ENCODE assay signal across 27 mouse cellular contexts in genomic region chr11:68436376-68436775, GRCm38 (mm10). TPM values are rescaled to one million over a fixed set of nuclear protein-coding genes. Genes with fewer than 3 reads are reported as not detected.
DNase-seq lines count a peak whose midpoint lies in the region; ATAC-seq and TF ChIP-seq lines count a peak whose summit lies in the region.
"Had no signal": no experiment of that assay in that cellular context is flagged by ENCODE, and none has a peak within 500 bp of the region (broad histone marks: within the 10 kb centered on the region; RNA-seq: fewer than 3 reads in every experiment).

No protein-coding gene starts in this region.

- H3K27ac ChIP-seq in spleen, adult 2 months (ENCODE audit: insufficient read depth, low read length), result 0 out of 2 replicates have a peak overlapping the region, but pooled peaks have one; percentile 15
- no peak overlapping the region for H3K27ac ChIP-seq in forebrain, embryonic 16.5 days (ENCODE audit: low read length)
- H3K27ac ChIP-seq: embryonic facial prominence, embryonic 10.5 days; embryonic facial prominence, embryonic 13.5 days; forebrain, embryonic 12.5 days; forebrain, embryonic 15.5 days; heart, adult 2 months; heart, embryonic 10.5 days; heart, embryonic 13.5 days; hindbrain, embryonic 14.5 days; intestine, embryonic 15.5 days had no signal

- 63% methylated on average over 5 of the region's 5 CpGs for WGBS in spleen, adult 2 months
- WGBS in forebrain, embryonic 16.5 days, result 87% methylated on average over 5 of the region's 5 CpGs

- no peak for ATAC-seq in forebrain, embryonic 16.5 days
- ATAC-seq: forebrain, embryonic 15.5 days; intestine, embryonic 15.5 days had no signal

- no peak overlapping the region for H3K9ac ChIP-seq in forebrain, embryonic 16.5 days (replicated peaks; ENCODE audit: low read depth, low read length)
- H3K9ac ChIP-seq: embryonic facial prominence, embryonic 13.5 days; forebrain, embryonic 12.5 days; forebrain, embryonic 15.5 days; heart, embryonic 13.5 days; hindbrain, embryonic 14.5 days; intestine, embryonic 15.5 days had no signal

- H3K36me3 ChIP-seq in spleen, adult 2 months (ENCODE audit: control insufficient read depth, insufficient read depth, low read length), result peaks cover 4% of the 10 kb centered on the region; the same call in 1 of the 2 replicates
- H3K36me3 ChIP-seq in forebrain, embryonic 16.5 days (ENCODE audit: control insufficient read depth, insufficient read depth), result no peaks in the 10 kb centered on the region
- H3K36me3 ChIP-seq: embryonic facial prominence, embryonic 10.5 days; embryonic facial prominence, embryonic 13.5 days; forebrain, embryonic 12.5 days; forebrain, embryonic 15.5 days; heart, embryonic 10.5 days; heart, embryonic 13.5 days; intestine, embryonic 15.5 days had no signal

- H3K4me2 ChIP-seq in forebrain, embryonic 16.5 days (ENCODE audit: low read length), result no peak overlapping the region
- H3K4me2 ChIP-seq: embryonic facial prominence, embryonic 13.5 days; forebrain, embryonic 12.5 days; forebrain, embryonic 15.5 days; heart, embryonic 13.5 days; hindbrain, embryonic 14.5 days; intestine, embryonic 15.5 days had no signal

- H3K27me3 ChIP-seq in spleen, adult 2 months (ENCODE audit: control insufficient read depth, insufficient read depth, low read length), result no peaks in the 10 kb centered on the region
- H3K27me3 ChIP-seq in forebrain, embryonic 16.5 days (replicated peaks; ENCODE audit: control insufficient read depth, insufficient read depth, low read length), result 0 out of 2 replicates have a peak, but pooled peaks cover 2% of the 10 kb centered on the region
- H3K27me3 ChIP-seq: intestine, embryonic 15.5 days had no signal

- H3K4me3 ChIP-seq in spleen, adult 2 months (ENCODE audit: extremely low read depth, insufficient read depth, insufficient read length), result no peak overlapping the region
- no peak overlapping the region for H3K4me3 ChIP-seq in forebrain, embryonic 16.5 days (replicated peaks; ENCODE audit: low read length)
- H3K4me3 ChIP-seq: embryonic facial prominence, embryonic 10.5 days; embryonic facial prominence, embryonic 13.5 days; erythroblast, embryonic 14.5 days; forebrain, embryonic 12.5 days; forebrain, embryonic 15.5 days; heart, adult 2 months; heart, embryonic 10.5 days; heart, embryonic 13.5 days; intestine, embryonic 15.5 days had no signal

- TF ChIP-seq CTCF in spleen, adult 2 months (IDR thresholded peaks at IDR 0.05; ENCODE audit: extremely low read depth, insufficient read depth, insufficient read length, insufficient replicate concordance), result no peak

- no peak for TF ChIP-seq POLR2A in spleen, adult 2 months (IDR thresholded peaks at IDR 0.05; ENCODE audit: low read depth, low read length)

- peaks cover 14% of the 10 kb centered on the region for H3K4me1 ChIP-seq in spleen, adult 2 months (ENCODE audit: control insufficient read depth, insufficient read depth, insufficient read length)
- H3K4me1 ChIP-seq in forebrain, embryonic 16.5 days (replicated peaks; ENCODE audit: control insufficient read depth, insufficient read depth, low read length), result no peaks in the 10 kb centered on the region; the same call in 1 of the 2 replicates
- H3K4me1 ChIP-seq: heart, embryonic 13.5 days had no signal

- DNase-seq in spleen, adult 2 months (ENCODE audit: low read depth in 1 of 2, low spot score in 2 of 2), result no peak
- no peak for DNase-seq in spleen, postnatal 14 days (ENCODE audit: low spot score in 2 of 2)
- peak; percentile 80 for DNase-seq in T-cell, adult 2 months (ENCODE audit: low spot score)
- peak; percentile 70 for DNase-seq in naive thymus-derived CD4-positive, alpha-beta T cell, adult 2 months (ENCODE audit: low read depth)
- no peak for DNase-seq in cerebellum, postnatal 25 days
- DNase-seq: adrenal gland, adult 2 months; adrenal gland, postnatal 14 days; cerebellum, adult 11 months; cerebellum, adult 2 months; cerebellum, adult 9-11 months; cerebellum, postnatal 36 days; embryo, embryonic 11 days; gastrocnemius, postnatal 14 days; heart, adult 2 months; heart, postnatal 14 days; heart, postnatal 4 days; kidney, adult 11 months had no signal

- no peaks in the 10 kb centered on the region for H3K9me3 ChIP-seq in forebrain, embryonic 16.5 days (ENCODE audit: control insufficient read depth, low read length)
- H3K9me3 ChIP-seq: embryonic facial prominence, embryonic 10.5 days; embryonic facial prominence, embryonic 13.5 days; forebrain, embryonic 12.5 days; forebrain, embryonic 15.5 days; heart, embryonic 10.5 days; intestine, embryonic 15.5 days had no signal

RNA-seq across cellular contexts. Expression of gene Pik3r5, which starts 4.5 kb away (rescaled TPM):
- 34.7 and 37.3 TPM in 2 replicates for polyA plus RNA-seq in spleen, adult 2 months (2012; rRNA removed)
- 0.11 and 0.14 TPM in 2 replicates for polyA plus RNA-seq in forebrain, embryonic 16.5 days (2015; fragmentation: Nextera tagmentation; extraction: Ambion mirVana)

RNA-seq across cellular contexts. Expression of gene Ntn1, which starts 35.8 kb away (rescaled TPM):
- polyA plus RNA-seq in spleen, adult 2 months (2012; rRNA removed), result 3.8 and 5.5 TPM in 2 replicates
- 6.8 and 9.4 TPM in 2 replicates for polyA plus RNA-seq in forebrain, embryonic 16.5 days (2015; fragmentation: Nextera tagmentation; extraction: Ambion mirVana)
- polyA plus RNA-seq: erythroblast, embryonic 14.5 days had no signal

Comparison
In these comparisons a context has a peak if more than half of its experiments do, and no peak if none do; other contexts are left out.
1. DNase-seq: peak in T-cell, adult 2 months (single experiment) and naive thymus-derived CD4-positive, alpha-beta T cell, adult 2 months (single experiment); none in spleen, adult 2 months (0 of 2), spleen, postnatal 14 days (0 of 2) and cerebellum, postnatal 25 days (0 of 2).
2. RNA of gene Pik3r5, which starts 4.5 kb away (polyA plus RNA-seq): 34.7 to 37.3 TPM in spleen, adult 2 months; 0.11 to 0.14 TPM in forebrain, embryonic 16.5 days; every median in the first group is over 10 times any median in the second.